Mouse (Mus musculus): ENCODE measurements around the gene Atg10.
A peak's percentile ranks its signal among the peaks of the same experiment; 100 is the strongest.

DNA sequence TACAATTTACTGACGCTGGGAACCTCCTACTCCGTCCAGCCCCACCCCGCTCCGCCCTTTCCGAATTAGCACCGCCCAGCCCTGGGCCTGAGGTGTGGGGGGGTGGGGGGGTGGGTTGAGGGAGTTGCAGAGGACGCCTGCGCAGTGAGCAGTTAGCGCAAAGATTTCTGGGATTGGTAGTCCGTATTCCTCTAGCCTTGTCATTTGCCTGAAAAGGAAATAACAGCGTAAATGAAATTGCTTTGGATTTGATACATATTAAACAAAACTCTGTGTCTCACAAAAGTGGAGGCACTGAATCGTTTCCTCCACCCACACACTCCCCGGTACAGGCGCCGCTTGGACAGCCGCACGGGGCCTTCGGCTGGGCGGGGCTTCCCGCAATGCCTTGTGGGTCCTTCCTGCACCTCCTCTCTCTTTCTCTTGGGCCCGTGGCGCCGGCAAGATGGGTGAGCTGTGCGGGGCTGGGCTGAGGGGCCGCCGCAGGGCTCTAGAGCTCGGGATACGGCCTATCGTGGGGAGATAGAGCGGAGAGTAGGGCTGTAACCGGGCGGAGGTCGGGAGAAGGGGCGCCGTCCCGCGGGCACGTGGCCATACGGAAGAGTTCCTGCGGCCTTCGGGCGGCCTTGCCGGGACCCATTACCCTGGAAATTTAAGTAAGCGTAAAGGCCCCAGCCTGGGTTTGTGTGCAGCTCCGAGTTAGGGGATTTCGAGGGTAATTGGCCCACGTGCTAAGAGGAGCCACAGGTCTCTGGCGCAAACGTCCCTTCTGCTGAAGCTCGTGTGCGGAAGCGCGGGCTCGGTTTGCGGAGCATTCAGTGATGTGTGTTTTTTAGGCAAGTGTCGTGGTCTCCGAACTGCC is 300.8 kb downstream of the Atg10 start, which contains the start of gene Rps23:
- TF ChIP-seq POLR2A (IDR thresholded peaks at IDR 0.05; ENCODE audit: low read depth, low read length) (peak; percentile 85), CTCF (IDR thresholded peaks at IDR 0.05; ENCODE audit: borderline replicate concordance, insufficient read depth, low read length) (no peak)
